In the genomic region with DNA sequence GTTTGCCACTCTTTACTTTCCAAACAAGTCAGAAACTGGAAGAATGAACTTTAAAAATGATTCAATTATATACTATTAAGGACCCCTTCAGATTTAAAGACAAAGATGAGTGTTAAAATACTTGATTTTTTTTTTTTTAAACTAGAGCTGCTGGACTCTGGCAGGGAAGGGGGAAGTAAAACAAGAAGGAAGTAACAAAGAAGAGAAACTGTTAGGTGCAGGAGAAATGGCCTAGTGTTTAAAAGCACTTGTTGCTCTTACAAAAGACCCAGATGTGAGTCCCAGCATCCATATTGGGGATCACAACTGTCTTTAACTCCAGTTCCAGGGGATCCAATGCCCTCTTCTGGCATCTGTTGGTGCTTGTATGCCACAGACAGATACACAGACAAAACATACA, we compare ENCODE assay signal across 20 mouse cellular contexts. TPM values are rescaled to one million over a fixed set of nuclear protein-coding genes. Genes with fewer than 3 reads are reported as not detected.
DNase-seq lines count a peak whose midpoint lies in the region; ATAC-seq and TF ChIP-seq lines count a peak whose summit lies in the region.
"Had no signal": no experiment of that assay in that cellular context is flagged by ENCODE, and none has a peak within 500 bp of the region (broad histone marks: within the 10 kb centered on the region; RNA-seq: fewer than 3 reads in every experiment).

No protein-coding gene starts in this region.

- no peak overlapping the region for H3K4me3 ChIP-seq in CH12.LX (replicated peaks in 1 of 3; ENCODE audit: low read depth in 2 of 3, low read length in 2 of 3, poor library complexity in 1 of 3)
- H3K4me3 ChIP-seq in forebrain, embryonic 11.5 days (ENCODE audit: low read depth, low read length): no peak overlapping the region
- H3K4me3 ChIP-seq: embryonic facial prominence, embryonic 10.5 days; heart, embryonic 13.5 days; hindbrain, embryonic 12.5 days had no signal

- H3K27me3 ChIP-seq in CH12.LX (replicated peaks): no peaks in the 10 kb centered on the region
- no peaks in the 10 kb centered on the region for H3K27me3 ChIP-seq in forebrain, embryonic 11.5 days (ENCODE audit: control insufficient read depth, insufficient read depth, low read length)
- H3K27me3 ChIP-seq: heart, embryonic 13.5 days; hindbrain, embryonic 12.5 days had no signal

- TF ChIP-seq CTCF in CH12.LX (conservative IDR thresholded peaks at IDR 0.05 in 1 of 2, IDR thresholded peaks at IDR 0.05 in 1 of 2; ENCODE audit: low read depth in 2 of 2, low read length in 2 of 2): no peak

- dilution Hi-C loops in CH12.LX (cut with MboI; ENCODE audit: extremely low pct_ligation_motif_present, extremely low pct_unique_long_range_greater_than_20kb, low sequenced_read_pairs): no loop called here

- TF ChIP-seq POLR2A in CH12.LX (IDR thresholded peaks at IDR 0.05; ENCODE audit: low read depth, low read length): no peak

- peaks cover 3 to 47% of the 10 kb centered on the region in 2 experiments for H3K4me1 ChIP-seq in CH12.LX (ENCODE audit: control insufficient read depth in 1 of 2, insufficient read depth in 2 of 2)
- H3K4me1 ChIP-seq in forebrain, embryonic 11.5 days (replicated peaks; ENCODE audit: control insufficient read depth, insufficient read depth, low read length): no peaks in the 10 kb centered on the region
- H3K4me1 ChIP-seq: hindbrain, embryonic 12.5 days had no signal

- H3K4me2 ChIP-seq in CH12.LX (ENCODE audit: insufficient read depth, low read depth, poor library complexity, severe bottlenecking): no peak overlapping the region
- H3K4me2 ChIP-seq in forebrain, embryonic 11.5 days (ENCODE audit: low read depth, low read length, severe bottlenecking): no peak overlapping the region
- H3K4me2 ChIP-seq: heart, embryonic 13.5 days; hindbrain, embryonic 12.5 days had no signal

- in situ Hi-C loops in CH12.LX (cut with MboI; ENCODE audit: low pct_ligation_motif_present, low pct_unique_long_range_greater_than_20kb, low sequenced_read_pairs): no loop called here

- ATAC-seq in common myeloid progenitor, adult 5-6 weeks (replicated peaks; ENCODE audit: low read depth, poor library complexity, severe bottlenecking): peak; percentile 62; the same call in 1 of the 2 replicates
- ATAC-seq in megakaryocyte progenitor cell, adult 5-6 weeks (replicated peaks; ENCODE audit: poor library complexity): peak; percentile 40; the same call in 1 of the 2 replicates
- ATAC-seq in activated CD4-positive, CD25-positive, alpha-beta regulatory T cell, adult 4 months: no peak
- ATAC-seq in forebrain, embryonic 11.5 days (replicated peaks; ENCODE audit: low FRiP score): no peak
- ATAC-seq: forebrain, embryonic 14.5 days; hindbrain, embryonic 16.5 days; inflammation-experienced regulatory T-cells, adult 6 months; intestine, postnatal 0 days had no signal

- no peak overlapping the region for H3K9ac ChIP-seq in CH12.LX (ENCODE audit: insufficient read depth, low read depth)
- no peak overlapping the region for H3K9ac ChIP-seq in forebrain, embryonic 11.5 days (ENCODE audit: low read length)
- H3K9ac ChIP-seq: heart, embryonic 13.5 days; hindbrain, embryonic 12.5 days had no signal

- H3K79me2 ChIP-seq in CH12.LX (replicated peaks; ENCODE audit: control insufficient read depth, extremely low read depth, insufficient read depth, poor library complexity, severe bottlenecking): peaks cover 3% of the 10 kb centered on the region

- H3K9me3 ChIP-seq in CH12.LX (replicated peaks; ENCODE audit: low read length): no peaks in the 10 kb centered on the region
- H3K9me3 ChIP-seq in forebrain, embryonic 11.5 days (ENCODE audit: control insufficient read depth, low read length): no peaks in the 10 kb centered on the region
- H3K9me3 ChIP-seq: embryonic facial prominence, embryonic 10.5 days; heart, embryonic 13.5 days; hindbrain, embryonic 12.5 days had no signal

- TF ChIP-seq RAD21 in CH12.LX (IDR thresholded peaks at IDR 0.05; ENCODE audit: low read depth, low read length): no peak

- no peak for TF ChIP-seq EP300 in CH12.LX (IDR thresholded peaks at IDR 0.05; ENCODE audit: low read length)

- H3K36me3 ChIP-seq in CH12.LX (replicated peaks in 1 of 2; ENCODE audit: control insufficient read depth in 1 of 2, insufficient read depth in 1 of 2, low read length in 1 of 2): peaks cover 6 to 29% of the 10 kb centered on the region in 2 experiments
- H3K36me3 ChIP-seq in forebrain, embryonic 11.5 days (ENCODE audit: control insufficient read depth, insufficient read depth, low read length): no peaks in the 10 kb centered on the region; the same call in 1 of the 2 replicates

- DNase-seq in A20 (ENCODE audit: low read depth, low spot score) (peak; percentile 53), CH12.LX (ENCODE audit: extremely low read depth) (no peak)
- DNase-seq in lung, postnatal 14 days: no peak
- no peak for DNase-seq in forebrain, embryonic 11.5 days (ENCODE audit: low spot score)
- DNase-seq: adrenal gland, postnatal 14 days; cerebellum, adult 18-20 months; cerebellum, adult 9-11 months; cerebellum, postnatal 36 days; heart, postnatal 4 days; kidney, adult 8-10 months had no signal

- no peak overlapping the region for H3K27ac ChIP-seq in CH12.LX (ENCODE audit: insufficient read depth, low read depth)
- H3K27ac ChIP-seq in forebrain, embryonic 11.5 days (ENCODE audit: low read depth, low read length): no peak overlapping the region
- H3K27ac ChIP-seq: embryonic facial prominence, embryonic 10.5 days; heart, embryonic 13.5 days; hindbrain, embryonic 12.5 days had no signal

TF ChIP-seq in CH12.LX, 34 proteins besides CTCF, POLR2A, EP300 and RAD21:
- TF ChIP-seq ZNF384 (IDR thresholded peaks at IDR 0.05; ENCODE audit: low read depth, low read length) (peak; percentile 42; the same call in 1 of the 2 replicates), RCOR1 (conservative IDR thresholded peaks at IDR 0.05; ENCODE audit: low read depth, low read length) (no peak)

RNA-seq across cellular contexts. Expression of gene Kpna3, which starts 33.9 kb away (rescaled TPM):
- total RNA-seq in CH12.LX (2012; rRNA removed): 21.3 and 28.2 TPM in 2 replicates
- total RNA-seq in CH12.LX (2014; rRNA removed): 75.4 and 83.9 TPM in 2 replicates
- 70.4 and 85.9 TPM in 2 replicates for polyA plus RNA-seq in CH12.LX (2012; ENCODE audit: insufficient read length, low read depth)
- 88.6 and 92.3 TPM in 2 replicates for total RNA-seq in common myeloid progenitor, adult 5-6 weeks (2017)
- total RNA-seq in megakaryocyte progenitor cell, adult 5-6 weeks (2015): 81.6 and 82.6 TPM in 2 replicates
- total RNA-seq in megakaryocyte progenitor cell, adult 5-6 weeks (2017): 31.4 and 45.3 TPM in 2 replicates
- polyA plus RNA-seq in activated CD4-positive, CD25-positive, alpha-beta regulatory T cell, adult 4 months (2017; shearing (Covaris generic)): 10 to 100 TPM; 40.5 to 42.7 TPM
- 106 and 107 TPM in 2 replicates for polyA plus RNA-seq in forebrain, embryonic 11.5 days (2014; fragmentation: Nextera tagmentation; extraction: Ambion mirVana)

RNA-seq across cellular contexts. Expression of gene Ebpl, which starts 45.5 kb away (rescaled TPM):
- total RNA-seq in CH12.LX (2012; rRNA removed): 3.6 and 3.7 TPM in 2 replicates
- total RNA-seq in CH12.LX (2014; rRNA removed): 4.8 TPM in 2 replicates
- polyA plus RNA-seq in CH12.LX (2012; ENCODE audit: insufficient read length, low read depth): 10.2 and 12.9 TPM in 2 replicates
- 4.3 and 6.0 TPM in 2 replicates for total RNA-seq in common myeloid progenitor, adult 5-6 weeks (2017)
- 3.7 and 4.3 TPM in 2 replicates for total RNA-seq in megakaryocyte progenitor cell, adult 5-6 weeks (2015)
- total RNA-seq in megakaryocyte progenitor cell, adult 5-6 weeks (2017): 1.6 and 2.7 TPM in 2 replicates
- polyA plus RNA-seq in activated CD4-positive, CD25-positive, alpha-beta regulatory T cell, adult 4 months (2017; shearing (Covaris generic)): 10 to 100 TPM in 1 of 2 experiments, 1 to 10 TPM in 1; 6.7 to 10.3 TPM
- polyA plus RNA-seq in forebrain, embryonic 11.5 days (2014; fragmentation: Nextera tagmentation; extraction: Ambion mirVana): 9.2 and 9.4 TPM in 2 replicates

Comparison
In these comparisons a context has a peak if more than half of its experiments do, and no peak if none do; other contexts are left out.
1. ATAC-seq: peak in common myeloid progenitor, adult 5-6 weeks (single experiment) and megakaryocyte progenitor cell, adult 5-6 weeks (single experiment); none in activated CD4-positive, CD25-positive, alpha-beta regulatory T cell, adult 4 months (single experiment) and forebrain, embryonic 11.5 days (single experiment).